Mouse (Mus musculus) megakaryocyte, embryonic 14.5 days (primary cell): ENCODE measurements around the gene Atg101.

Experiments used
- FLI1 ChIP-seq: IDR thresholded peaks from 2 replicates; pipeline ENCODE4 v1.6.1; 2012; ENCODE audit warnings: low read length, inconsistent platforms, mixed read lengths
- GATA1 ChIP-seq: IDR thresholded peaks from 3 replicates; pipeline ENCODE4 v1.6.1; 2012; ENCODE audit warnings: mixed read lengths, low read length, inconsistent platforms, borderline replicate concordance

- TF ChIP-seq GATA1 (no peak), FLI1 (no peak)
These were observed 27.2 kb downstream of the Atg101 start for GRCm38 (mm10) chr15:101311087-101311770.
